Mouse (Mus musculus) testis, adult 2 months (tissue): ENCODE measurements at regions not wholly inside any gene's neighbourhood (a gene's known extent, or its start where the extent isn't known, plus 50 kb on each side); places are given as distances from the start of the nearest gene placed in this dataset.

ENCODE experiments used
- CTCF ChIP-seq: fragments of 200-500 bp; IDR thresholded peaks from 2 replicates; pipeline ENCODE4 v1.5.1; 2012; ENCODE audit warnings: low read depth, mild to moderate bottlenecking, inconsistent platforms, low read length, moderate library complexity; ENCODE audit not compliant: control insufficient read depth, insufficient read depth, insufficient replicate concordance
- POLR2A ChIP-seq: fragments of 200-500 bp; IDR thresholded peaks from 2 replicates; pipeline ENCODE4 v1.6.1; 2012; ENCODE audit warnings: low read depth, mild to moderate bottlenecking, inconsistent platforms, low read length, moderate library complexity; ENCODE audit not compliant: control insufficient read depth

- no peak for TF ChIP-seq POLR2A
- TF ChIP-seq CTCF = no peak
Measured at GRCm38 (mm10) chr12:91946541-91946940, 97.6 kb upstream of the Sel1l start.
